Mouse (Mus musculus) testis, postnatal 14 days (tissue): ENCODE results near the gene Csf2ra.
"Not testable (repeated sequence)": the region's sequence is repeated elsewhere in the genome, so short reads cannot be mapped to it uniquely, and the experiment has no call there.

Experiments
- DNase-seq: peaks from one replicate; pipeline ENCODE4 v3.0.0; 2021; ENCODE audit warnings: low spot score

The Csf2ra gene

GRCm38 (mm10) chr19:61227941-61228701 lies at the start of gene Csf2ra:
Csf2ra (minus strand) TSS chr19:61228429.
- DNase-seq, result peak; percentile 64

DNA sequence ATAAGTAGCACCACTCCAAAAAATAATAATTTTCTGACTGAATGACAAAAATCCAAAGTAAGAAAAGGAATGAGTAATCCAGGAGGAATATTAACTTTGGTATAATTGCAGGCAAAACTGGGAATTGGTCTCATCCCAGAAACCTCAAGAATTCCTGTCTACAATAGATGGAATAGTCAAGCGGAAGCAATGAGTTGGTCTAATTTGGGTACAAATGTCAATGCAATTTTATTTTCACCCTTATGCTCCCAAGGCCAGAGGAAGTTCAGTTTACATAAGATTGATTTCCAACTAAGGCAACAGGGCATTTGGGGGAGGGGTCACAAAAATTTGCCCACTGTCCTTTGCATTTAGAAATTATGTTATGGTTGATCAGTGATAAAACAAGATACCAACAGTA lies 47.2 kb upstream of the Csf2ra start:
- no peak for DNase-seq

- DNase-seq, result not testable (repeated sequence)
Observed at GRCm38 (mm10) chr19:61269141-61269540, 40.9 kb upstream of the Csf2ra start.

DNA sequence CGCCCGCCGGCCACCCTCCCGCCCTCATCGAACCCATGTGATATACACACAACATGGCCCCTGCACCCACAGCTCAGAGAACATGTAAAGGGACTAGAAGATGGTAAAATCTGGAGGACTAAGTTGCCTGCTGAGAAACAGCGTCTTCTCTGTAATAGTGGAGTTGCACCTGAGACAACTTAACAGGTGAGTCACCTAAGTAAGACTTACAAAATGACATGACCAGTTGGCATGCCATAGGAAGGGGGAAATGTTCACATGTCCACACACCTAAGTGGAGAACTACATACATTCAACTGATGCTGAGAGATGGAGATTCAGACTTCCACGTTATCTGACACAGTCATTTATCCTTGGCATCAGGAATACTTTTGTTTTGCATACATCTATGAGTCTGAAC lies 38.9 kb upstream of the Csf2ra start:
- no peak for DNase-seq

DNA sequence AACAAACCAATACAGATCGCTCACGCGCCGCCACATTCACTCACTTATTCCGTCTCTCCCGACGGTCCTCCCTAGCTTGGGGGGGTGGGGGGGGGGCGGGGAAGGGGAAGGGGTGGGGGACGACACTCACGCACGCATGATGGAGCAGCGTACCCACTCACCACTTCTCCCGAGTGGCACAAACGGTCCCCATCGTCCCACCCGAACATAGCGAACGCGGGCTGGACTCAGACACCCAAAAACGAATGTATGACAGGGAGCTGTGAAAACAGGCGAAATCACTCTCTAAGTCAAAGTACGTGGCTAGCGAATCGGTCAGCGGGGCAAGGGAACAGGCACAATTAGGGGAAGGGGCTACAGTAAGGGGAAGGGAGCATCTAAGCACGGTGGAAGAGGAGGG lies 38.4 kb upstream of the Csf2ra start:
- no peak for DNase-seq

- DNase-seq, result peak; percentile 17
Observed at GRCm38 (mm10) chr19:61266246-61266615, 38.0 kb upstream of the Csf2ra start.

DNA sequence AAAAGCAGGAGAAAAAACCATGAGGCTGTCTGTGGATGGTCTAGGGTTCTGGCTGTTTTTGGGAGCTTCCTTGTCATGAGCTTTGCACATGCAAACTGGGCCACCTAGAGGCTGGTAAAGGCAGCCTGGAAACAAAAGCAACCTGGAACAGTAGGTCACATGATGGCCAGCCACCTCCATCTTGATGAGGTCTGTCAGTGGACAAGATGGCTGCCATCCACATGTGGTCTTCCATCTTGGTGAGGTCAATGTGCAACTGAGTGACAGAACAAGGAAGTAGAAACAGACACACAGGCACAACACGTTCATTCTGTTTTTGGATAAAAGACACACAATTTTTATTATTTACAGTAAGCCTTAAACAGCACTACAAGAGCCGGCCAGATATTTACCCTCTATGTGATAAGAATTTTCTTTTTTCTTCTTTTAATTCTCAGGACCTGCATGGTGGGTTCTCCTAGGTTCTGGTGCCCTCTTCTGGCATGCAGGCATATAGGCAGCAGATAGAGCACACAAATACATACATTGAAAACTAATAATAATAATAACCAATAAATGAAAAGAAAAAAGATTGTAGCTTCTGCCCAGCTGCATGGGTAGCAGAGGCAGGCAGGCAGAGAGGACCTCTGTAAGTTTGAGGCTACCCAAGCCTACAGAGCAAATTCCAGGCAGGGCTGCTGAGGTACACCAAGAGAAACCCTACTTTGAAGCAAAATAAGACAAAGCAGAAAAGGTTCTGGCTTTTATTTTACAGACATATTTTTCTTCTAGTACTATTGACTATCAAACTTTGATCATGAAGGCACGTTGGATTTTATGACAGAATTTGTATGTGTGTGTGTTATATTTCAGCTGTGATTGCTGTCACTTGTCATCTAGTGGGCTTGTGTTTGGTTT lies 37.4 kb upstream of the Csf2ra start:
- DNase-seq, result peak; percentile 81

- no peak for DNase-seq
Observed at GRCm38 (mm10) chr19:61264933-61265332, 36.7 kb upstream of the Csf2ra start.

- DNase-seq, result no peak
Observed at GRCm38 (mm10) chr19:61264227-61264626, 36.0 kb upstream of the Csf2ra start.

- no peak for DNase-seq
Observed at GRCm38 (mm10) chr19:61261241-61261640, 33.0 kb upstream of the Csf2ra start.

GRCm38 (mm10) chr19:61257733-61258132 lies 29.5 kb upstream of the Csf2ra start:
- no peak for DNase-seq

GRCm38 (mm10) chr19:61256166-61256887 lies 28.1 kb upstream of the Csf2ra start:
- DNase-seq, result no peak

DNA sequence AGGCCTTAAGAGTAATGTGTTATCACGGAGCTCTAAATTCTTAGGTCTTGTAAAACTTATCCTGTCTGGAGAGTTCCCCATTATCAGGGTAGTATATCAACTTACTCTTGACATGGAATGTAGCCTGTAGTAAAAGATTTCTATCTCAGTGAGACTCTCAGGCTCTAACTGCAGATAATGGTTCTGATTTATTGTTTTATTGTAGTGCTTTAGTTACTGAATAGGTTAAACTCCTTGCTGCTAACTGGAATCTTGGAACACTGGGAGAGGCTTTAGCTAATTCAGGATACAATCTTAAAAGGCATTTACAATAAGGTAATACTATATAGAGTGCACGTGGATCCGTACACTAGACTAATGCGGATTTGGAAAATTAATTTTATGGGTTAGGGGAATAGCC lies 19.1 kb upstream of the Csf2ra start:
- not testable (repeated sequence) for DNase-seq

- DNase-seq, result no peak
Observed at GRCm38 (mm10) chr19:61244721-61245436, 16.6 kb upstream of the Csf2ra start.

DNA sequence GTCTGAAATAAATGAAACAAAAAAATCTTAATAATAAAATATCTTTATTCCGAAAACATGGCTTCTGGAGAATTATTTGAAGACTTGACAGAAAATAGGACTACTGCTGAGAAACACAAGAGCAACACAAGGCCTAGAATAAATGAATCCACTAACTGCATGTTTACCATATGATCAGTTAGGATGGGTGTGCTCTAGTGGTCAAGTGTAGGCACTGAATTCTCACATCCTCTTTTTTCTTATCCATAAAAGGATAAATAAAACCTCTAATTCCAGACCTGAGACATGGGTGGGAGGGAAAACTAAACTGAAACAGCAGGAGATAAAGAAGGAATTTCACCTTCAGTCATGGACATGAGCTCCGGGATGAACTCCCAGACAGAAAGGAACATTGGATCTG lies 9.7 kb upstream of the Csf2ra start:
- no peak for DNase-seq

DNA sequence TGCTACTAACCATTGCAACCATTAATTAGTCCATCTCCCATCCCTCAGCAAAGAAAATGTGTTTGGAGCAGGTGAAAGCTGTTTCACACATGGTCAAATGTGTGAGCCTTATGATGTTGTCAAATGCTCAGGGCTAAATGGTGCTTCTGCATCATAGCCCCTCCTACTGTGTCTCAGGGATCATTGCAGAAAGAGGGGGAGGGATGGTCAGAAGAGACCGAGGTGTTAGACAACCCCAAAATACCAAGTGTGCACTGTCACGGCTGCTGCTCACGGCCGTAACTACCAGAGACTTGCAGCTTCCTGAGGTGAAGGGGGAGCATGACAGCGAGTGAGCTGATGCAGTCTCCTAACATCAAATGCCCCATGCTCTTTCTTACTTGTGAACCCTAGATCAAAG lies 6.3 kb upstream of the Csf2ra start:
- no peak for DNase-seq

GRCm38 (mm10) chr19:61226928-61227854 lies 1.0 kb downstream of the Csf2ra start:
- DNase-seq, result peak; percentile 93

- DNase-seq, result no peak
Observed at GRCm38 (mm10) chr19:61226401-61226927, 1.8 kb downstream of the Csf2ra start.

DNA sequence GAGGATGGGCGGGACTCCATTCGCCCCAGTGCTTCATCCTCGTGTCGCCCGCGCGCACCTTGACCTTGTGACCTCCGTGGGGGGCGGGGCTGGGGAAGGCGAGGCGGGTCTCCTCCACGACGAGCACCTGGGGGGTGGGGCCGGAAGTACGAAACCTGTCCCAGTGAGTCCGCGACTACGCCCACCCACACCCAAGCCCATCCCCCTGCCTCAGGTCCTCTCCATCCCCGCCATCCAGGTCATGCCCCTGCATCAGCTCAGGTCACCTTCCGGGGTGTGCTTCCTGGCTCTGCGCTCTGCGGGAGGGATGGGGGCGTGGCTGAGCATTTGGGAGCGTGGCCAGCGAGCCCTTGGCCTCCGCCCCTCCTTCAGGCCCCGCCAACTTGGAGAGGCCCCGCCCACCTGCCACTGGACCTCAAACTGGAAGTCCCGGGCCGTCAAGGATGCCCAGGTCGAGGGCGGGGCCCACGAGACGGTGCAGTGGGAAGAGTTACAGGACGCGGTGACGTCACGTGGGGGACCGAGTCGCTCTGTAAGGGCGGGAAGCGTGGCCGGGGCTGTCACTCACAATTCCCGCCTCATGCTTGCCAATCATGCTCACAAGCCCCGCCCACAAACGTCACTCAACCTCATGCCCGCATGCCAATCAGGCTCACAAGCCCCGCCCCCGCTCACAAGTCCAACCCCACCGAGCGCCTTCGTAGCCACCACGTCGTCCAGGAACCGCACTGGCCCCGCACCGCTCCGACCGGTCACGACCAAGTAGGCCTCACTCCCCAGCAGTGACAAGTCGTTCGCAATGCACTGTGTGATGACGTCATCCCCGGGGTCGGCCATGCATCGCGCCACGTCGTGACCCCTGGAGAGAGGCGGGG lies 2.5 kb downstream of the Csf2ra start:
- peak; percentile 98 for DNase-seq
